Mouse (Mus musculus): ENCODE data around the gene Rab6a.

Gene Rab6a

DNA sequence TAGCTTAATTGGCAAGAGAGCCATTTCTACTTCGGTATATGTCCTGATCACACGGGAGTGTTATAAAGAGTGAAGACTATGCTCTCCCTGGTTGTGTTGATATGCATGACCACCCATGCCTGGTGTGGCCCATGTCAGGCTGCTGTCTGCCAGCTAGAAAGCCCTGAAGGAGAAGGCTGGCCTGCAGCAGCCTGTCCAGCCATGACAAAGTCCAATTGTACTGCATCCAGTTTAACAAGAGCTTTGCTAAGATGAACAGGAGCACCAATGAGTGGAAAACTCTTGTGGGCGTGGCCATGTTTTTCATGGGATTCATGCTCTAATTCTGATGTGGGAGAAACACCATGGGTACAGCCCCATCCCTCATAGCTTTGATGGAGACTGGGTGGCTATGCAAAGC lies 17.3 kb downstream of the Rab6a start:
- no peak for DNase-seq (ENCODE audit: low spot score in 2 of 2)

DNA sequence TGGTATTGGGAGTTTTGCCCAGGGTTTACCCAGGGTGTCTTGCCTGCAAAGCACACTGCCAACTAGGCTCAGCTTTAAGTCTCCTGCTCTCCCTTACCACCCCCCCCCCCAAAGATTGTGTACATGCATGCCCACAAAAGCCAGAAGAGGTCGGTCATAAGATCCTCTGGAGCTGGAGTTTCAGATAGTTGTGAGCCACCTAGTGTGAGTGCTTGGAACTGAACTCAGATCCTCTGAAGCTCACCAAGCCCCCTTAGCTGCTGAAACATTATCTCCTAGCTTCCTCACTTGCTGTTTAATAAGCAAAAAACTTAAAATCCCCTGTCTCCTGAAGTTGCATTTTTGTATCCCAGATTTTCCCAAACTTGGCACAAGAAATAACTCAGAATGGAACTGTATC lies 30.4 kb downstream of the Rab6a start:
- DNase-seq (ENCODE audit: low spot score in 2 of 2), result no peak

DNA sequence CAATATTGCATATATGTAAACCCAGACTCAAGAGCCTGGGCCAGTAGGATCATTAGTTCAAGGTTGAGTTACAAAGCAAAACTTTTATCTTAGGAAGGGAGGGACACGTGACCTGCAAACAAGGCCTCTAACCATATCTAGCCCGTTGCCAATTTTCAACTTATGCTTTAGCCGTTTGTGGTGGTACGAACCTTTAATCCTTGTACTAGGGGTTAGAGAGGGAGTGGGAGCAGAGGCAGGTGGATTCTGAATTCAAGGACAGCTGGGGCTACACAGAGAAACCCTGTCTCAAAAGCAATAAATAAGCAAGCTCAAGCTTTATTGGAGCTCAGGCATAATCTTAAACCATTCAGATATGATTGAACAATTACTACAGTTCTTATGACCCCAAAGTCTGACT lies 35.2 kb downstream of the Rab6a start:
- DNase-seq (ENCODE audit: low spot score in 2 of 2), result no peak

DNA sequence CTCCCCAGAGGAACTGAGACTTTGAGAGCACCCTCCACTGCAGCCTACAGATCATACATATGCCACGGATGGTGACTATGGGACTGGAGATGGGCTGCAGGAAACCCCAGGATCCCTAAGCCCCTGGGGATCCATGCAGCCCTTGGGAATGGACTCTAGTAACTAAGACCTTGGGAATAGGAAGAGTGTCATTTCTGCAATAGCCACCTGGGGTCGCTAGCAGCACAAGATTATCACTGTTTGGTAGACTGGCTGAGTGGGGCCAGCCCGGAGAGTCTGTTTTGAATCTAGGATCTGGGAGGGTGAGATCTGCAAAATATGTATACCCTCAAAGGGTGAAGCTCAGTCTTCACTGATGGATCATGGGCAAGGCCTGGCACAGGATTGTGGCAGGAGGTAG lies 37.9 kb downstream of the Rab6a start:
- peak; percentile 76 to 83 for DNase-seq (ENCODE audit: low spot score in 2 of 2)

DNA sequence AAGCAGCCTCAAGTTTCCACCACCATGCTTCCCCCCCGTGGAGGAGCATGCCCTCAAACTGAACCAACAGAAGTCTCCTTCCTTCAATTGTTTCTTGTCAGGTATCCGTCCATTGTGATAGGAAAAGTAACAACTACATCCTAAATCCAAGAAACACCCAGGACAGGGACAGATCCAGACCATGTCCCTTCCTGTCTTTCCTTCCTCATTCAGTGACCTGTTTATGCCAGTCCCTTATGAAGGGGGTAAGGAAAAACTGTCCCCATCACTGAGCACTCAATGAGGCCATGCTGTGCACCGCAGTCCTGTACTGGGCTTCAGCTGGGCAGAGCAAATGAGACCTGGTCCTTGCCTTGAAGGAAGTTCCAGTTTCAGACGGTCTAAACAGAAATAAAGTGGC lies 41.9 kb downstream of the Rab6a start:
- DNase-seq (ENCODE audit: low spot score in 2 of 2), result no peak

DNA sequence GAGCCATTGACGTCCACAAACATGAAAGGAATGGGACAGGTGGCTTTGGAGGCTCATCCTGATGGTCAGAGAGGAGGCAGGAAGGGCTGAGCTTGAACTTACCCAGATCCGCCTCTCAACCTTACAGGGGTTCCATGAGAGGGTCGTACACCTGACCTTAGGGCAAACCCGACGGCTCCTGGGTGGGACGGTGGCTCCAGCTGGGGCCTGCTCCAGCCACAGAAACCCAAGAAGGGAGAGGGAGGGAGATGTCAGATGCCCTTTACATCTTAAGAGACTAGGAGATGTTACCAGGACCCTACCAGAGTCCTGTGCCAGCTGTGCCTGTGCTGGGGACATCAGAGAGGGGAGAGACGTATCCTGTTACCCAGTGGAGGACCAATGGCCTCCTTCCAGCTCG lies 42.6 kb downstream of the Rab6a start:
- DNase-seq (ENCODE audit: low spot score in 2 of 2), result no peak

DNA sequence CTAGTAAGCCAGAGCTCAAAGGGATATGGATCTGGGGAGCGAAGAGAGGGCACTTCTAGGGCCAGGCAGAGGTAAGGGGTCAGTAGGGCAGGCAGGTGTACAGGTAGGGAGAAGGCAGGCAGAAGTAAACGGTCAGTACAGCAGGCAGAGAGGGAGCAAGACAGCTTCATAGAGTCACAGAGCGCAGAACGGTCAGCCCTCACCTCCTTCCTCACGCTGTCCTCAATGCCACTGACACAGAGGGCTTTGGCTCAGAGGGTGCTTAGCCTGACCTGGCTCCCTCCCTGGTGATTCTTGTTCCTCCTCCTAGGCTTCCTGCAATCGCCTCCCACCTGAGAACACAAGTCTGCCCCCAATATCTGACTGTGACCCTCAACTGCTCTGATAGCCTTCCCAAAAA lies 43.2 kb downstream of the Rab6a start:
- no peak for DNase-seq (ENCODE audit: low spot score in 2 of 2)

DNA sequence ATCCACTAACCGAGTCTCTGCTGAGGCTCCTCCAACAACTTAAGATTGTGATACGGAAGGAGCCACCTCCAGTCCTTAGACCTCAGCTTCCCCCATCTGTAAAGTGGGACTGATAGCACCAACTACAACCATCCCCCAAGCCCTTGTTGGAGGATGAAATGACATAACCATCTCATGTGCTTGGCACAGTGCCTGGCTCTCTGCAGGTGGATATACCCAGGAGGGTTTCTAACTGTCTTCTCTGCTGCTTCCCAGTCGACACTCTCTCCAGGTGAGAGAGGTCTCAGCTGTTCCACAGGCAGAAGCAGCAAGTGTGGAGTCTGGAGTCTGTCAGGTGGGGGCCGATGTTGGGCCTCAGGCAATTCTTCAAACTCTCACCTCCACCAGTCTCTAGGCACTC lies 43.8 kb downstream of the Rab6a start:
- no peak for DNase-seq (ENCODE audit: low spot score in 2 of 2)

DNA sequence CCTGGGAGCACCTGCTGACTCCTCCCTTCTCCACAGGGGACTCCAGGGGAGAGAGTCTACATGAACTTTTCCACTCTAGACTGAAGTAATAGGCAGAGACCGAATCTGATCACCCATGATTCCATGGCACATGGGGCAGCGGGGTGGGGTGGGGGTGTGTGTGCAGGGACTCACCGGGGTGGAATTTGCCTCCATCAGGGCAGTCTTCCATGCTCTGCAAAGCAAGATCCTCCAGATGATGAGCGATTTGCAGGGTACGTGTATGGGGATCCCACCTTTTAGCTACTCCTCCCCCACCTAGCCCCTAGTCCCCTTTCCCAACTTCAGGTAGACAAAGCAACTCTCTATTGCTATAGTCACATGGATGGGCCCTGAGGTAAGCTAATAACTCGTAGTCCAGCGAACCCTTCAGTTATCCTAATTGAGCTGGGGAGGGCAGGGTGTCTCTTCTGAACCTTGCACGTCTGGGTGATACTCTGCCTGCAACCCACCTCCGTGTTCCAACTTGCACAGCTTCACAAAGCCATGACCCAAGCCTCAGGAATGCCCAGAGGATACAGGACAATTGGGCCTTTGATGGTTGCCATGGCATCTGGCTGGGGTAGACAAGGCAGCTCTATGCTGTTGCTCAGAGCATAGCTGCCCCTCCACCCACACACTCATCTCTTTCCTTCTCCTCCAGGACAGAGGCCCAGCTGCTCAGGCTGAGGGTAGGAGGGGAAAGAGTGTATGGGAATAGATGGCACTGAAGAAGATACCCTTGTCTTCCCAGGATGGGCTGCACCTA lies 46.5 kb downstream of the Rab6a start:
- peak in 1 of 2 experiments; percentile 62 for DNase-seq (ENCODE audit: low spot score in 2 of 2)

DNA sequence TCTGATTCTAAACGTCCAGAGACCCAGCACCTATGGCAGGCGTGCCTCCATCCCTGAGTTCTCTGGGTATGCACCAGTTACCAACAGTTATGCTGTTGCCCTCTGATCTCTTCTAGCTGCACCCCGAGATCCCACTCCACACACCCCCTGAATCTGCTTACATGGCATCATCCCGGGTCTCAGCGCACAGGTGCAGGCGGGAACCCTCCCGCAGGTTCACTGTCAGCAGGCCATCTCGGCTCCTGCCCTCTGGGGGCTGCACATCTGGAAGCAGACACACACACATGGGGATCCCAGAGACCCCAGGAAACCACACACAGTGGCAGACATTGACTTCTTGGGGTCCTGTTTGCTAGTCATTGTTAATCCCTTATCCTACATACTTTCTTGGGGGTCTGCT lies 47.2 kb downstream of the Rab6a start:
- no peak for DNase-seq (ENCODE audit: low spot score in 2 of 2)

DNA sequence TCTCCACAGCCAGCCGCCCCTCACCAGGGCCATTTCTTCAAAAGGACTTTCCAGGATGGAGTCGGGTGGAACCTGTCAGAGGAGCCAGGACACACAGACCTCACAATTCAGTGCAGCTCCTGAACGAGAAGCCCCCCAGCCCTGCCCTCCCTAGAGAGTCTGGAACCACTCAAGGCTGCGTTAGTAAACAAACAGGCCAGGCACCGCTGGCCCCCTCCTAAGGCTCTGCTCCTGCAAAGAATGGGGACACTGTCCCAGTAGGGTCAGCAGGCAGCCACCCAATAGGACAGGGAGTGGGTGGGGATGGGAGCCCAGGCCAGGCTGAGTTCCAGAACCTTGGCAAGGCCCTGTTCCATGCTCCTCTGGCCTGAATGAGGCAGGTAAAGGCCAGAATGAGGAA lies 49.5 kb downstream of the Rab6a start:
- DNase-seq (ENCODE audit: low spot score in 2 of 2), result peak in 1 of 2 experiments; percentile 38

DNA sequence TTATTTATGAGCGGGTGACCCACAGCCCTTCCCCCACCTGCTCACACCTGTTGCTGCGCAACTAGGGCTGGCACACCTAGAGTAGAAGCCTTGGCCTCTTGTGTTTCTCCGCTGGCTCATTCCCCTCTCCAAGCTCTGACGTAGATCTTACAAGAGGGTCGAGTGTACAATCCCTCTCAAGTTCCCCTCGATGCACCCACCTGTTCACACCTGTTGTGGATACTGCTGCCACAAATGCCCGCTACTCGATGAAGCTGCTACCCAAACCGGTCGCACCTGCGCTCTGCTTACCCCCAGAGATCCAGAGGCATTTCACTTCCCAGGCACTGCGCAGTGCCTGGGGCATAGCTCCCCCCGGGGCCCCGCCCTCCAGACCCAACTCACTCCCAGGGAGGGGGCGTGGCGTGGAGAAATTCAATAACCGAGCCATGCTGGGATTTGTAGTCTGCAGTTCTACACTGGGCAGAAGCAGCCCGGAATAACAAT lies 50.9 kb downstream of the Rab6a start:
- no peak for DNase-seq (ENCODE audit: low spot score in 2 of 2)

DNA sequence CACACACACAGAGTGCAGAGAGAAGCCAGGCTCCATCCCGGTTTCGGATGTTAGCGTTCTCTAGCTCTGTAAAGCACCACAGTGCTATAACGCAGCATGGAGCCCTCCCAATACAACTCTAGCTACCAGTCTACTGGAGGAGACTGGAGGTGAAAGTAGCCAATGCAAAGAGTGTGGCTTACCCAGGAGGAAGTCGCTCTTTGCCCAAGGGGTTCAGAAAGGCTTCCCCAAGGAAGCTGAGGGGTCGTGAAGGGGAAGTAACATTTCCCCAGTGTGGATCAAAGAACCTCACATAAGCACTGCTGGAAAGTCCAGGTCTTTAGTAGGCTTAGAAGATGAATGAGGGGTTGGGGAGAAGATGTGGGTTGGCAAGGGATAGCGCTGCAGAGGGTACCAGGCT lies 54.1 kb downstream of the Rab6a start:
- DNase-seq (ENCODE audit: low spot score in 2 of 2), result no peak

DNA sequence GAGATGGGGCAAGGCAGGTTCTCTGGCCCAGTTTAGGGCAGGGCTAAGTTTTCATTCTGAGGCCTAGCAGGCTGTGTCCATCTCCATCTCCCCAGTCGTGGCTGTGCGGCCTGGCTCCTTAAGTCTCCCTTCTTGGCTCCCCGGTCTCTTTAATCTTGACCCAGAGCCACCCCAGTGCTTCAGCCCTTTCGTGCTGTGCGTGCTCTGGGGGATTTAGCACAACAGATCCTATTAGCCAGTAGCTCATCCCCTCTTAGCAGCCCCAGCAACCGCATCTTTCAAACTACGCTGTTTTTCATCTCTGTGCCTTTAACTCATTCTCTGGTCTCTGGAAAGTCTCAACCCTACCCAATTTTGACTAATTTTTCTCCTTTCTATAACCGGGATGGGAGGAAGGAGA lies 55.0 kb downstream of the Rab6a start, which contains the start of gene Plekhb1:
Gene Plekhb1, minus strand, starts transcription at position 184 of the 400 bp plus-strand sequence.
- no peak for DNase-seq (ENCODE audit: low spot score in 2 of 2)

DNA sequence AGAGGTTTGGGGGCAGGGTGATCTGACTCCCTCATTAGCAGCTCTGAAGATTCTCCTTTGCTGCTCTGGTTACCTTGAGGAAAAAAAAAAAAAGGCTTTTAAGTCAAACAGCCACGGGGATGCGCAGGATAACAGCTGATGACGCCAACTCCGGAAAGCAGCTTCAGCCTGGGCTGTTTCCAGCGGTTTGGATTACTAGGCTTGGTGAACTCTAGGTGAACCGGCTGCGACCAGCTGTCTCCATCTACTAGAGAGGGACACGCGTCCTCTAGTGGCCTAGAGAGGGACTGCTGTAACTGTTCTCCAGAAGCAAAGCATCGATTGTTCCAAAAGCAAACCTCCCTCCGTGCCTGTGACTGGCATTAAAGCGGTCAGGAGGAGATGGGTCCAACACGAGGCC lies 56.0 kb downstream of the Rab6a start:
- DNase-seq (ENCODE audit: low spot score in 2 of 2), result peak; percentile 83 to 91

DNA sequence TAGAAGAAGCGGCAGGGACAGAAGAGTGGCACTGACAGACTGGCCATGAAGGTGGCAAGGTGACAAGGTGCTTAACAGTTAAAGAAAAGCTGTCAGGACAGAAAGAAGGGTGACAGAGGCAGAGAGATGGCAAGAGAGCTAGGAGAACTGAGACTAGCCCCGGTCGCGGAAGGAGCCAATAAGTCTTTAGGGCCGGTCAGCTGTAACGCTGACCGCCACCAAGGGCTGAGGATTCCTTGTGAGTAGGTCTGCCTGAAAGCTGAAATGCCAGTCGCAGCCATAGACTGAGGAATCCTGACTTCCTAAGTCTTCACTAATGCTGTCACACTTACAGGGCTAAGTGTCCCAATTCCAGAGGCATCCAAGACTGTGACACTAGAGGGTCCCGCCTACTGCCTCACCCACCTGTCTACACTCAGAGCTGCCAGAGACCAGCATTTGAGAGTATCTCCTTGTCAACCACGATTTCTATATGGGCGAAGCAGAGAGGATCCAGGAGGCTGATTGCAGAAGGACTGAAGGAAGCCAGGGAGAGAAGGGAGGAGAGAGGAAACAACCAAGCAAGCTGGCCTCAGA lies 56.6 kb downstream of the Rab6a start:
- no peak for DNase-seq (ENCODE audit: low spot score in 2 of 2)

DNA sequence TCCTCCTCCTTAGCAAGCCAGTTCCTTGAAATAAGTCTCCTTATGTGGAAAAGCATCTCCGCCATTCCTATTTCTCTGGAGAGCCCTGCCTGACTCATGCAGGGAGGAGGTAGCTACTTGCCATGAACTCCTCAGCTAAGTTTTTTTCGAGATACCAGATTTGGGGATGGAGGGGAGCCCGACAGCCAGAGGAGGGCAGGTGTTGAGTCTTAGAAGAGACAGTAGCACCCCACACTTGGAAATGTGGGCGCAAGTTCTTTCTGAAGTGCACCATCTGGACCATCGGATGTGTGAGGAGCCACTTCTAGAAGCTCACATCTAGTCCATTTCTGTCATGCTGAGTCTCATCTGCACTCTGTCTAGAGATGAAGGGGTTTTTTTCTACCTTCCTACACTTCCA lies 63.4 kb downstream of the Rab6a start:
- peak; percentile 63 to 79 for DNase-seq (ENCODE audit: low spot score in 2 of 2)

DNA sequence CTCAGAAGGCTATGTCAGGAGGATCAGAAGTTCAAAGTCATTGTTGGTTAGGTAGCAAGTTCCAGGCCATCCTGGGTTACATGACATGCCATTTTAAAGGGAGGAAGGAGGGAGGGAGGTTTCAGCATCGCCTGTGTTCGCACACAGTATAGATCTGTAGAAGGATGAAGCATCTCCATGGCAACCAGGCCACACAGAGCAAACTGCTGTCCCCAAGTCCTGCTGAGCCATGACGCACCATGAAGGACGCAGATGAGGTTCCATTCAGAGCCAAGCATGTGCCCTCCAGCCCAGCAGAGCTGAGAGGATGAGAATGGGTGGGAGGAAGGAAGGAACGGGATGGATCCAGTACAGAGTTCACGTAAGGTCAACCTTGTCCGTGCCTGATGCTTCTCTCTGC lies 66.2 kb downstream of the Rab6a start:
- no peak for DNase-seq (ENCODE audit: low spot score in 2 of 2)

DNA sequence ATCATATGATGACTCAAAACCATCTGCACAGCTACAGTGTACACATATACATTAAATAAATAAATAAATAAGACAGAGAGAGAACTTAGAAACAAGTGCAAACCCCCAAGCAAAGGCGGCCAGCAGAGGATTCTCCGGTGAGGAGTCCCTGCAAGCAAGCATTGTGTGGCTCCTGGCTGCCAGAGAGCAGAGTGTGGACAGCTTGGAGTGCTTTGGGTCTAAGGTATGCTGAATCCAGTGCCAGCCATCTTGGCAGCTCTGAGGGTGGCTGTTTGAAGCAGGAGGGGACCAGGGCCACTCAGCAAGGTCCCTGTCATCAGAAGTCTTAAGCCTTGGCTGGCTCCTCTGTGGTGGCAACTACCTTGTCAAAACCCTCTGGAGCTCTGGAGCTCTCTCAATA lies 67.7 kb downstream of the Rab6a start:
- DNase-seq (ENCODE audit: low spot score in 2 of 2), result no peak

DNA sequence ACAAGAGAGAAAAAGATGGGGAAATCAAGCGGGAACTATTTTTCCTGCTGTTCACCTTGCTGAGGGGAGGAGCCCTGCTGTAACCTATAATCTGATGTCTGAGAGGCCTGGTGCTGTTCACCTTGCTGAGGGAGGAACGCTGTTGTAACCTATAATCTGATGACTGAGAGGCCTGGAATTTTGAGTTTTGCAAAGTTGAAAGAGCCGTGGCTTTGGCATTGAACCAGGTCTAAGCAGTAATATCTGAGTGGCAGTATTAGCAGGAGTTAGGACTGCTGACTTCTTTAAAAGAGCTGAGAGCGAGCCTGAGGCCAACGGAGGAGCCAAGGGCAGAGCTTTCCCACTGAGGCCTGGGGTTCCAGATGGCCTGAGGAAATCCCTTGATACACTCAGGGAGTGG lies 70.8 kb downstream of the Rab6a start:
- DNase-seq (ENCODE audit: low spot score in 2 of 2), result no peak

DNA sequence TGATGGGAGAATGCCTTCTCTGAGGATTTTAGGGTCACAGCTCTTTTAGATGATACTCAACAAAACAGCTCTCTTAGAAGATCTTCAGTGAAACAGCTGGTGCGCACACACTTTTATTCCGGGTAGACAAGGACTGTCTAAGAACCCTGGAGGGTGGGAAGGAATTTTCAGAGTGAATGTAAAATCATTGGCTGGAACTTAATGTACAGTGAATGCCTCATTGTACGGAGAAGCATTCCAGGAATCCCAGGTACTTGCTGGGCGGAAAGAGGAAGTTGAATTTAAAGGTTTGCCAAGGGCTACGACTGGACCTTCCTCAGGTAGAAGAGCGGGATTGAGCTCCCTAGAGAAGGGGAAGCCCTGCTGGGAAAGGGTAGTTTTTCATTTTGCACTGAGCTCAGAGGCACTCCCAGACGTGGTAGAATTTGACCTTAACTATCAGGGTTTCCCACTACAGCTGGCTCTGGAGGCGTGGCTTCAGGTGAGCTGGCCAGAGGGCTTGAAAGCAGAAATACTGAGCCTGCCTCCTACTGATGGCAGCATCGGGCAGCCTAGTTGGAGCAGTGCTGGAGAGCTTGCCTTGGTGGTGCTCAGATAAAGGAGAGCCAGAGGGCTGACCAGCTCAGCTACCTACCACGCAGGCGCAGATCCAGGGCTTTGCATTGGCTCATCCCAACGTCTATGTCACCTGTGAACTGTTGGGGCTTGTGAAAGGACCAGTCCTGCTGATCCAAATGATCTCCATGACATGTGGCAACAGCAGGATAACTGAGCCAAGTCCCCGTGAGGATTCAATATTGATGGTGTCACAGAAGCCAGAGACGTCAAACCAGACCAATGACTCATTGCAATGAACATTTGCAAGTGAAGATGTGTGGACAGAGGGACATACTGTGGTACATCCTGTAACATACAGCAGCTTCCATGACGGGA lies 72.0 kb downstream of the Rab6a start:
- DNase-seq (ENCODE audit: low spot score in 2 of 2), result no peak

DNA sequence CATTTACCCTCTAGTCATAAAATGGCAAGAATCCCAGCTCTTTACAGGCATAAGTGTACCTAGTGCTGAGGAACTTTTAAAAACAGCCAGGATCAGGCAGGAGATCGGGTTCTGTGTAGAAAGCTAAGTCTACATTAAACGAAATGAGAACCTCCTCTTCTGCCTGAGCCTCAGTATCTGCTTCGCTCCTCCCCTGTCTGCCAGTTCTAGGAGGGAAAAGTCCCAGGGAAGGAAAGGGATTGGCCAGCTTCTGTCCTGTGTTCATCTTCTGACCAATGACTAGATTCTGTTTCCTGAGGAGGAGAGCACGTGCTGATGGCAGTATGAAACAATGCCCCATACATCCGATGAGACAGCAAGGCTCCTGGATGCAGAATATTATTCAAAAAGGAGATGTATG lies 73.9 kb downstream of the Rab6a start:
- peak; percentile 28 to 38 for DNase-seq (ENCODE audit: low spot score in 2 of 2)

Data from frontal cortex, postnatal 36 days (tissue).